Mouse (Mus musculus) forebrain, postnatal 0 days (tissue): ENCODE measurements around the gene Tmc2. TPM values are rescaled to one million over a fixed set of nuclear protein-coding genes. Genes with fewer than 3 reads are reported as not detected.

Experiments used
- ATAC-seq: fragments of 200-750 bp; cut with Nextera tagmentation; 2 replicates; pipeline ENCODE4 v1.8.0; 2017; ENCODE audit warnings: mild to moderate bottlenecking, moderate library complexity
- DNase-seq: peaks from one replicate; pipeline ENCODE4 v3.0.0-alpha.2; 2015
- H3K27ac ChIP-seq: fragments of 300-500 bp; sonication (generic); 2 replicates; pipeline ENCODE4 v1.5.1; 2014; ENCODE audit warnings: low read depth, mild to moderate bottlenecking, antibody characterized with exemption, low read length, moderate library complexity, mixed read lengths
- H3K27me3 ChIP-seq: fragments of 300-500 bp; sonication (generic); 2 replicates; pipeline ENCODE4 v1.6.1; 2014; ENCODE audit warnings: mild to moderate bottlenecking, low read length, mixed read lengths; ENCODE audit not compliant: insufficient read depth
- H3K36me3 ChIP-seq: fragments of 300-500 bp; sonication (generic); 2 replicates; pipeline ENCODE4 v1.6.1; 2014; ENCODE audit warnings: mild to moderate bottlenecking, moderate library complexity; ENCODE audit not compliant: insufficient read depth
- H3K4me1 ChIP-seq: fragments of 300-500 bp; sonication (generic); 2 replicates; pipeline ENCODE4 v1.6.1; 2014; ENCODE audit warnings: antibody characterized with exemption; ENCODE audit not compliant: insufficient read depth
- H3K4me2 ChIP-seq: fragments of 300-500 bp; sonication (generic); 2 replicates; pipeline ENCODE4 v1.6.1; 2014; ENCODE audit warnings: low read depth, mild to moderate bottlenecking, moderate library complexity
- H3K4me3 ChIP-seq: fragments of 300-500 bp; sonication (generic); 2 replicates; pipeline ENCODE4 v1.5.1; 2014; ENCODE audit warnings: low read depth, low read length, mixed read lengths
- H3K9ac ChIP-seq: fragments of 300-500 bp; sonication (generic); 2 replicates; pipeline ENCODE4 v1.6.1; 2014; ENCODE audit warnings: mild to moderate bottlenecking
- H3K9me3 ChIP-seq: fragments of 300-500 bp; sonication (generic); 2 replicates; pipeline ENCODE4 v1.6.1; 2016; ENCODE audit warnings: low read length
- CTCF ChIP-seq: sonication (generic); IDR thresholded peaks from 2 replicates; pipeline ENCODE4 v1.5.1; 2016; ENCODE audit warnings: antibody characterized with exemption, control low read depth, low read depth
- WGBS: fragments of 180-500 bp; shearing (Covaris S2); extraction: QIAGEN DNeasy Blood & Tissue Kit; methylation state at CpG from one replicate; pipeline ENCODE4 v1.1.7; 2014; 5-methylcytosine and 5-hydroxymethylcytosine counted together
- polyA plus RNA-seq: library from polyadenylated mRNA; unstranded; fragments of >200 nt; fragmentation: Nextera tagmentation; extraction: Ambion mirVana; gene quantifications from 2 replicates; pipeline ENCODE4 v1.2.1, GENCODE M21; 2015
- total RNA-seq: library from RNA; depleted of rRNA; stranded (reverse); fragments of >200 nt; gene quantifications from 2 replicates; pipeline ENCODE4 v1.2.3, GENCODE M21; 2014

The Tmc2 gene
- total and polyA plus RNA-seq, 2 experiments from 2014 or later: not detected

DNA sequence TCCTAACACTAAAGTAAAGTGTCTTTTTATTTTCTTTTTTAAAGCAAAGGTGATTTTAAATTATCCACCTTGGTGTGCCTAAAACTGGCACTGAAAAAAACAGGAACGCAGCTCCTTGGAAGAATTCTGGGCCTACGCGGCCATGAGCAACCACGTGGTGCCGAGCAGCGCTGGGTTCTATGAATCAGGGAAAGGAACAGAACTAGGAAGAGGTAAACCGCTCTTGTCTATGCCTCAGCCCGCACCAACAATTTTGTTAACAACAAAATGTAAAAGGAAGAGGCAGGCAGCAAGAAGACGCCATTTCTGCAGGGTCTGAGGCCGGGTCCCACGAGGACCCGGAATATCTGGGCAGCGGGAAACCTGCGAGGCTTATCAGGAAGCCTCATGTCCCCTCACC lies 78.7 kb downstream of the Tmc2 start:
- no peak for DNase-seq
- Histone ChIP-seq H3K4me1 (peaks cover 18% of the 10 kb centered on the region), H3K9ac (peak overlapping the region; percentile 66), H3K27ac (peak overlapping the region; percentile 98), H3K4me2 (peak overlapping the region; percentile 83), H3K9me3 (no peaks in the 10 kb centered on the region), H3K4me3 (peak overlapping the region; percentile 87), H3K27me3 (no peaks in the 10 kb centered on the region), H3K36me3 (peaks cover 33% of the 10 kb centered on the region)
- peak; percentile 18 for ATAC-seq
- WGBS: 2% methylated on average over 14 of the region's 14 CpGs
- no peak for TF ChIP-seq CTCF

DNA sequence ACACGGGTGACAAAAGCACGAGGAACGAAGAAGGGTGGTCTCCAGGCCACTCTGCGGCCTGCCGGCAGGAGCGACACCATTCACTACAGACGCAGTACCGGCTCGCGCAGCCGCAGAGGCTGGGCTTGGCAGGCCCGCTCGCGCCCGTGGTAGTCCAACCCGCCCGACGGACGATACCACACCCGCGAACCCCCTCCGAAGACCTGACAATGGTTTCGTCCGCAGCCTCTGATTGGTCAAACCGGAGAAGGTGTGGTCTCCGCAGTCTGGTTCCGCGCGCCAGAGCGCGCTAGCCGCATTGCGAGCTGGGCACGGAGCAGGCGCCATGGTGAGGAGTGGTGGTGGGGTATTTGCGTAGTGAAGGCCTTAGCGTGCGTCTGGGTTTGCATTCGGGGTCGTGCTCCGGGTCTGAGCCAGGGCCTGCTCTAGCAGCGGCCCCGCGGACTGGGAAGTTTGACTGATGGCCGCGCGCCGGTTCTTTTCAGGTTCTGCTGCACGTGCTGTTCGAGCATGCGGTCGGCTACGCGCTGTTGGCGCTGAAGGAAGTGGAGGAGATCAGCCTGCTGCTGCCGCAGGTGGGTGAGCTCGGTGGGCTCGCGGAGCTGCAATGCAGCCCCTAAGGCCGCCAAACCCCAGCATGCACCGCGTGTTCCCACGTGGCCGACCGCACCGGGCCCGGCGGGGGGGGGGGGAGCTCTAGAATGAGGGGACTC lies 79.3 kb downstream of the Tmc2 start, which contains the start of gene Nop56:
Nop56 (plus strand) TSS at position 282 of the 713 bp plus-strand sequence.
- Histone ChIP-seq H3K9ac (peak within 1 kb of the TSS; percentile 92), H3K4me1 (peaks cover 18% of the 10 kb centered on the region), H3K4me2 (peak within 1 kb of the TSS; percentile 83), H3K4me3 (peak within 1 kb of the TSS; percentile 87), H3K27me3 (no peaks in the 10 kb centered on the region), H3K27ac (peak within 1 kb of the TSS; percentile 98), H3K9me3 (no peaks in the 10 kb centered on the region), H3K36me3 (peaks cover 36% of the 10 kb centered on the region)
- peak; percentile 32 for TF ChIP-seq CTCF
- WGBS: under 1% methylated on average over 68 of the region's 68 CpGs
- DNase-seq: peak; percentile 100
- ATAC-seq: peak; percentile 97

DNA sequence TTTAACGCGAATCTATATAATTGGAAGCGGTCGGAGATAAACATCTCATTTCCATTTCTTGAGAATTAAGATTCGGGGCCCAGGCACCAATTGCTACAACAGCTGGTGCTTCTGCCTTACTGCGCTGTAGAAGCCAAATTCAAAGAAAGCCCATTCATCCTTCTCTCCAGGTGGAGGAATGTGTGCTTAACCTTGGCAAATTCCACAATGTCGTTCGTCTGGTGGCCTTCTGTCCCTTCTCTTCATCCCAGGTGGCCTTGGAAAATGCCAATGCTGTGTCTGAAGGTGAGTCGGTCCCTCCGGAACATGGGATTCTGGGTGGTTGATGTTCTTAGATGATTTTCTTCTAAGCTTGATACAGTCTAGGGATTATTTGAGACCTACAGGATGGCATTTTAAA lies 79.9 kb downstream of the Tmc2 start:
- H3K4me2 ChIP-seq: peak overlapping the region; percentile 83
- peak overlapping the region; percentile 92 for H3K9ac ChIP-seq
- TF ChIP-seq CTCF: no peak
- H3K9me3 ChIP-seq: no peaks in the 10 kb centered on the region
- H3K4me1 ChIP-seq: peaks cover 18% of the 10 kb centered on the region
- peaks cover 41% of the 10 kb centered on the region for H3K36me3 ChIP-seq
- H3K27me3 ChIP-seq: no peaks in the 10 kb centered on the region
- DNase-seq (no peak), ATAC-seq (no peak)
- 1% methylated on average over 10 of the region's 10 CpGs for WGBS
- H3K4me3 ChIP-seq: peak overlapping the region; percentile 87
- H3K27ac ChIP-seq: peak overlapping the region; percentile 98

DNA sequence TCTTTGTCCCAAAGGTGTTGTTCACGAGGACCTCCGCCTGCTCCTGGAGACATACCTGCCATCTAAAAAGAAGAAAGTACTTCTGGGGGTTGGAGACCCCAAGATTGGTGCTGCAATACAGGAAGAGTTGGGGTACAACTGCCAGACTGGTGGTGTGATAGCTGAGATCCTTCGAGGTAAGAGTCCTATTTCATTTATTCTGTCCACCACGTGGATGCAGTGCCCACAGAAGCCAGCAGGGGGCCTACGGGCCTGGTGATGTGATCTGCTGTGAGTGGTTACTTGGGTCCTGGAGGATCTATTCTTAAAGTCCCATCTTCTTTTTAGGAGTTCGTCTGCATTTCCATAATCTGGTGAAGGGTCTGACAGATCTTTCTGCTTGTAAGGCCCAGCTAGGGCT lies 80.7 kb downstream of the Tmc2 start:
- DNase-seq (peak; percentile 81), ATAC-seq (no peak)
- no peak overlapping the region for H3K27ac ChIP-seq
- H3K4me1 ChIP-seq: peaks cover 18% of the 10 kb centered on the region
- no peaks in the 10 kb centered on the region for H3K9me3 ChIP-seq
- H3K4me2 ChIP-seq: peak overlapping the region; percentile 83
- H3K36me3 ChIP-seq: peaks cover 48% of the 10 kb centered on the region
- peak overlapping the region; percentile 92; the same call in 1 of the 2 replicates for H3K9ac ChIP-seq
- no peaks in the 10 kb centered on the region for H3K27me3 ChIP-seq
- peak overlapping the region; percentile 87; the same call in 1 of the 2 replicates for H3K4me3 ChIP-seq
- TF ChIP-seq CTCF: peak; percentile 80
- 31% methylated on average over 6 of the region's 6 CpGs for WGBS

DNA sequence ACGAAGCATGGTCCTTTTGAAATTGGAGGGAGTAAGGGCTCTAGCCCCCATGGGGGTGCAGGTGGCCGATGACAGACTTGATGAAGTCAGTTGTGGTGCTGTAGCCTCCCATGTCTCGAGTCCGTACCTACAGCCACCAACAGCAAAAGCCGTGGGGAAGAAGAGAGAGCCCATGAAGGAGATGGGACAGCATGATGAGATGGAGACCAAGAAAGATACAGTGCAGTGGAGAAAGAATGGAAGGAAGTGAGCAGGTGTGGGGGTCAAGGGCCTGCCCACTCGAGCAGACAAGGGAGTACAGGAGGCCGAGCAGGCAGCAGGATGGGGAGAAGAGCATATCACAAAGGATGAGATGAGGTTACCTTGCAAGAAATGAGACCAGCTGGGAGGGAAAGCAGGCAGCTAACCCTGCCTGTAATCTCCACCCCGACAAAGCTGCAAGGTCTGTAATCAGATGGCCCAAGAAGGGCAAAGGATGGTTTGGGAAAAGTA lies 84.7 kb downstream of the Tmc2 start:
- no peak for ATAC-seq
- WGBS: 49% methylated on average over 8 of the region's 8 CpGs
- no peak for DNase-seq
- H3K4me3 ChIP-seq: no peak overlapping the region
- H3K27me3 ChIP-seq: no peaks in the 10 kb centered on the region
- H3K27ac ChIP-seq: no peak overlapping the region
- H3K4me1 ChIP-seq: peaks cover 15% of the 10 kb centered on the region
- no peak overlapping the region for H3K9ac ChIP-seq
- no peaks in the 10 kb centered on the region for H3K9me3 ChIP-seq
- no peak for TF ChIP-seq CTCF
- no peak overlapping the region for H3K4me2 ChIP-seq
- H3K36me3 ChIP-seq: peaks cover 61% of the 10 kb centered on the region

DNA sequence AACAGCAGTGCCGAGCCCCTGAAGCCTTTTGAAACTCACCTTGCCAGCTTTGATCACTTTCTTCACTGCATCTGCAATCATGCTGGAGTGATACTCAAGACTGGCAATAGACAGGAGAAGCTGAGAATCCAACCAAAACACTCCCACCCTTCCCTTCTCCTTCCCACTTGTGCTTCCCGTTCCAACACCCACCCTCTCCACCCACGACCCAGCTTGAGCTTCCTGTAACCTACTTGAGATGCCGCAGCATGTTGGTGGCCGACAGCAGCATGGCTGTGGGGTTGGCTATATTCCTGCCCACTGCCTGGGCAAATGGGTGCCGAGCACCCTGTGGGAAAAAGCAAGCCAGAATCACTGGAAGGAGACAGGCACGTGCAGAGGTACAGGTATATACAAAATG lies 85.2 kb downstream of the Tmc2 start:
- 61% methylated on average over 7 of the region's 7 CpGs for WGBS
- Histone ChIP-seq H3K9ac (no peak overlapping the region), H3K4me2 (no peak overlapping the region), H3K27me3 (no peaks in the 10 kb centered on the region), H3K36me3 (peaks cover 61% of the 10 kb centered on the region), H3K4me1 (peaks cover 15% of the 10 kb centered on the region), H3K4me3 (no peak overlapping the region), H3K27ac (no peak overlapping the region), H3K9me3 (no peaks in the 10 kb centered on the region)
- ATAC-seq: no peak
- no peak for DNase-seq
- TF ChIP-seq CTCF: no peak

DNA sequence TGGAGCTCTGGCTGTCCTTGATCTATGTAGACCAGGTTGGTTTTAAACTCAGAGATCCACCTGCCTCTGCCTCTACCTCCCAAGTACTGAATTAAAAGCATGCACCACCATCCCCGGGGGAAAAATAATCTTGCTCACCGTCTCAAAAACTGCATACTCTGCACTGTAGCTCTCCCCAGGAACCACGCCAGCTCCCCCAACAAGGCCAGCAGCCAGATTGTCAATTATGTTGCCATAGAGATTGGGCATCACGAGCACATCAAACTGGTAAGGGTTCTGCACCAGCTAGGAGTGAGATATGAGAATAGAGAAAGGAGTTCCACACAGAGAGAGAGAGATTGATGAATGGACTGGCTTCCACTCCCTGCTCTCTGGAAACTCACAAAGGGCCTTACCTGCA lies 85.8 kb downstream of the Tmc2 start:
- Histone ChIP-seq H3K9me3 (no peaks in the 10 kb centered on the region), H3K9ac (peak overlapping the region; percentile 6; the same call in 1 of the 2 replicates), H3K27me3 (no peaks in the 10 kb centered on the region), H3K27ac (no peak overlapping the region), H3K4me1 (peaks cover 9% of the 10 kb centered on the region), H3K36me3 (peaks cover 56% of the 10 kb centered on the region), H3K4me2 (no peak overlapping the region), H3K4me3 (no peak overlapping the region)
- no peak for TF ChIP-seq CTCF
- WGBS: 32% methylated on average over 4 of the region's 4 CpGs
- no peak for ATAC-seq
- DNase-seq: peak; percentile 44
